Mouse (Mus musculus) megakaryocyte, embryonic 14.5 days (primary cell): Measurements from ENCODE around the gene Nup210.

ENCODE experiments used
- FLI1 ChIP-seq: IDR thresholded peaks from 2 replicates; pipeline ENCODE4 v1.6.1; 2012; ENCODE audit warnings: low read length, inconsistent platforms, mixed read lengths
- GATA1 ChIP-seq: IDR thresholded peaks from 3 replicates; pipeline ENCODE4 v1.6.1; 2012; ENCODE audit warnings: mixed read lengths, low read length, inconsistent platforms, borderline replicate concordance

- no peak for TF ChIP-seq FLI1
- no peak for TF ChIP-seq GATA1
Measured at GRCm38 (mm10) chr6:91067048-91067447, 49.6 kb downstream of the Nup210 start.
